Mouse (Mus musculus) frontal cortex, postnatal 10 days (tissue): Measurements from ENCODE around the gene Mid1.

ENCODE experiments used
- DNase-seq, 2 experiments: peaks; one replicate each; pipeline ENCODE4 v3.0.0; 2022; ENCODE audit warnings: low spot score in 2 of 2, mixed read lengths in 1 of 2

The Mid1 gene

DNA sequence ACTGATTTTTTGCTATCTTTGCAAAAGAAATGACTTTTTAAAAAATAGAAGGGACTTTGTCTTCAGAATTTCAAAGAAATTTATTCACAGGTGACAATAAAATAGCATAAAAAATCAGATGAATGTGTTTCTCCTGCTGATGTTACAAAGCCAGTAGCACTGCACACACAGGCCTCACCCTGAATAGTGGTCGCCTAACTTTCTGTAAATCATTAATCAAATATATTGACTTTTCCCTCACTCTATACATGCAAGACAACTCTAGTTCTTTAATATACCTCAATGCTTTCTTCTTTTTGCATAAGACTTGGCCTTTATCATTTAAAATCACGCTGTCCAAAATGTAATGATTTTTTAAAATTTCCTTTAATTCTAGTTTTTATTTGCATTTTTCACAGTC is 126.8 kb downstream of the Mid1 start:
- DNase-seq, result no peak

DNA sequence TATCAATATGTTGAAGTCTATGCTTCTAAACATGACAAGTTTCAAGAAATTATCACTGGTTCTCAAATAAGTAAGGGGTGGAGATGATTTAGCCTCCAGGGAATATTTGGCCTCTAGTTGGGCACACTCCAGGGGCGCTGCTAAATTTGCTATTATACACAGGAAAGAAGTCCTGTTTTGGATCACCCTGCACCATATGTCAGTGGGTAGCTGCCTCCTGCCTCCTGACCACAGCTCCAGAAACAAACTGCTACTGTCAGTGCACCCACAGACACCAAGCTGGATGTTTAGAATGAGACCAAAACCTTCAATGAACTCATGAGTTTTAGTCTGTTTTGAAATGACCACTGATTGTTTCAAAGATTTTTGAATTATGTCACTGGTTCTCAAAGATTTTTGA is 128.7 kb downstream of the Mid1 start:
- DNase-seq, result no peak

DNA sequence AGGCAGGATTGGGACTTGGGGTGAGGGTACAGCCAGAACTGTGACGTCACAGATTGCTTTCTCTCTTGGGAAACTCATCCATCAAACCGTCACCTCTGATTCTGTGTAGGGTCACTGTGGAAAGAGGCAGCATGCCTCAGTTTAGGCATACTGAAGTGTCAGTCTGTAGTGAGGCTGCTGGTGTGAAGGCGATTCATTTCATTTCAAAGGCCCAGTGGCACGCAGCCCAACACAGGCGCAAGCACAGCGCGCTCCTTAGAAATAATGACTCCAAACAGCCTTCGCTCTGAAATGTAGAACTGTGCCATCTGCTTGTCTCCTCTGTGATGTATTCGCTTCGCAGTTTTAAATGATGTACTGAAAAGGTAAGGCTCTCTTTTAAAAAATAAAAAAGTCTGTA is 141.9 kb downstream of the Mid1 start:
- no peak for DNase-seq

DNA sequence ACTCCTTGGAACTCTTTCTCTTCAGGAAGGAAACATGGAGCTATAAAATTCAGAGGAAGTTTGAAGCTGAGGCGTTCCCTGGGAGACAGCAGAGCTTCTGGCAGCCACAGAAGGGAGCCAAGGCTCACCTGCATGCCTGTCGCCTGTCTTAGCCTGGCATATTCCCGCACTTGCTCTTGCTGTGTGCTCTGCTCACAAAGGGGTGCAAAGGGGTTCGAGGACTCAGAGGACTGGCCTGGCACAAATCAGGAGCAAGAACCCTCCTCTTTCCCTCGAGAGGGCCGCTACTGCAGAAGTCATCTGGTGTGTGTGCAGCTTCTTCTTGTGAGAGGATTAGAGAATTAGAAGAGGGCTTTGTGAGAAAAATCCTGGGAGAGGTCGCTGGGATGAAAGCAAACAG is 142.7 kb downstream of the Mid1 start:
- DNase-seq, result no peak

DNA sequence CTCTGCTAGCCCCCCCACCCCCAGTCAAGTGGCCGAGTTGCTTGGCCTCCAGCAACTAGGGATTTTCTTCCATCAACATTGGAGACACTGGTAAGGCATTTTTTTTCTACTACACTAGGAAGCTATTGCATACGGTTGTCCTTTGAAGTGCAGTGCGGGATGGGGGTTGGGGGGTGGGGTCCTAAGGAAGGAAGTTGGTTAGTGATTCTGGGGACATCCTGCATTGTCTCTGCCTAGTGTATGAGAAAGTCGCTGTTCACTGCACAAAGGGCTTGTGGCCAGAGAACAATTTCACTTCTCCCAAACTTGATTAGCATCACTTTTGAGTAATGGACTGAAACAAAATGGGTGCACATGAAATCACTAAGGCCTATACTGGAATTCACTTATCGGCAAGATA is 143.1 kb downstream of the Mid1 start:
- DNase-seq, result no peak

DNA sequence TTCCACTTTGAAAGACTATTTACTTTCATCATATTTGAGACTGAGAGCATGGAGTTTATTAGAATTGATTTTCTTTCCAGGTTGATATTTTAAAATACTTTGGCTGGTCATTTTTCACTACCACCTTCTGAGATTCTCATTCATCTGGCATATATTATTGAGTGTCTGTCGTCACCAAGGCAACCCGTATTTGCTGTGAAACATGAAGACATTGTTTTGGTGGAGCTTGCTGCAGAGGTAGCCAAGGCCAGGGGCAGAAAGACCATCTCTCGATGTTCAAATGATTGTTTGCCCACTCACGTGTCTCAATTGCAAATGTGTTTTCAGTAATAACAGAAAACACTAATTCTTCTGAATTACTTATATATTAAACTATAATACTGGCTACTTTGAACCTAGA is 145.1 kb downstream of the Mid1 start:
- DNase-seq, result no peak

DNA sequence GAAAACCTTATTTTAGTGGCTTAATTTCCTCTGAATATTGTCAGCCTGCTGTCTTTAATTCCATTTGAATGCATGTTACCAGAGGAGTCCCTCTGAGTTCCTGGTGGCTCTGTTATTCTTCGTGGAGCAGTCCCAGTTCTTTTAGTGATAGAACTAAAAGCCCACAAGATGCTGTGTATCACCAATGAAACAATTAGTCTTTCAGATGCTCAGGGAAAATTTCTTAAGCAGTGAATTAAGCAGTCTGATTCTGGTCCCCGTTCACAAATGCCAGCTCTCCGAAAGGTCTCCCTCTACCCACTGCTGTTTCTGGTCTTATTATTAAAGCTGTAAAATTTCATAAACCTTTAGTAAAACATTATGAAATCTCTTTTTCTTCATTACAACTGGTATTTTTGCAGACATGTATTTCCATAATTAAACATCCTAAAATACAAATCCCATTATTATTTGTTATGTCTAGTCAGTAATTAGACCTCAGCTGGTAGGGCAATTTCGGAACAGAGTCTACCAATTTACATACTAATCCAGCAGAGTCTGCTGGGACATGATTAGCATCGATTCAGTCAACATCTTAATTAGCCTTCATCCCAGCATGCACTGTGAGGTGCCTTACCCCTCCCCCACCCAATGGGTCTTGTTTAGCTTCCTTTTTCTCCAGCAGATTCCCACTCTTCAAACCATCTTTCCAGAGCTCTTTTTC is 153.1 kb downstream of the Mid1 start:
- DNase-seq, result peak; percentile 17 to 55

DNA sequence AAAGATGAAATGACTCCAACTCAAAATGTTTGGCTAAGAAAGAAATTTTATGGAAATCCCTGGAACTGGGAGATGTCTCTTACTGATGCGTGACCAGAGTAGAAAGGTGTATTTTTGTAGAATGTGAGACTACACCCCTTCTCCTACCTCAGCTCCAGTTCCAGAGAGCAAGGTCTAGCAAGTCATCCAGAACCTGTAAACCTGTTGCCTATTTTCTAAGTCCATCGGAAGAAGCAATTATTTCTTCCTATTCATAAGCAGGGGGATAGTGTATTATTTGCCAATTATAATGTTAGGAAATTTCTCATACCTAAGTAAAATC is 153.6 kb downstream of the Mid1 start:
- DNase-seq, result no peak

DNA sequence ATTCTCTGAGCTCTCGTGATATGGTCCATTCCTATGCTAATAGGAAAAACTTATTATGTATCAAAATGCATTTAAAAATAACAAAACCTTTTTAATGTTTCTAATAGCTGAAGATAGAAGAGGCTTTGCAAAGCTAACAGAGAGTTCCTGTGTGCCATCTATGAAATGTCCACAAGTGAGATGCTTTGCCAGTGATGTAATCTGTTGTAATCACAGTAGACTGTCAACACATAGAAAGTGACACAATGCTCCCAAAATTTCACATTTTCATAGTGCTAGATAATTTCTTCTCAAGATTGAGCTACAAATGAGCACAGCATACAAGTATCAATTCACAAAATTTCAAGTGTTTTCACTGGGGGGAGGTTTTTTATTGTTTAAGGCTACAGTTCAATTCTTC is 158.3 kb downstream of the Mid1 start:
- no peak for DNase-seq

DNA sequence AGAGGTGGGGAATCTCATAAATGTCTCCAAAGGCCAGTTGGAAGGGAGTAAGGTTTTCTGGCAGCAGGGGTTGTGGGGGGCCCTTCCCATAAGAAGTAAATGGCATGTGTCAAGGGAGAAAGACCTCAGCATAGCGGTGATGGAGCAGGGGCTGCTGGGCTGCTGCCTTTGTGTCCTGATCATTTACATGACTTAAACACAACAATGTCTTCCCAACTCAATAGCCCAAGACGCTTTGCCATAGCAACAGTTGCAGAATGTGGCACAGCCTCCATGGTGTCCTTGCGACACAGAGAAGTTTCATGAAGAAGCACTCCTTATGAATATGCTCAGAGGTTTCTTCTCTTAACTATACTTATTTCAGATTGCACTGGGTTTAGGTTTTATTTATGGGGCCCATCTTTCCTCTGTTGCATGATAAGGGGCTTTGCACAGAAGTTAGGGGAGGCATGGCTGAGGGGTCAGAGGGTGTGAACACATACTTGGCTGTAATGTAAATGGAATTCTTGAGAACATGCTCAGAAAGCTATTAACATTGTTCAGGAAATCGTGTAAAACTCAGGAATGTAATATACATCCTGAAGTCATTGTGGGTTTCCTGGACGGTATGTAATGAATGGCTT is 159.3 kb downstream of the Mid1 start:
- no peak for DNase-seq

DNA sequence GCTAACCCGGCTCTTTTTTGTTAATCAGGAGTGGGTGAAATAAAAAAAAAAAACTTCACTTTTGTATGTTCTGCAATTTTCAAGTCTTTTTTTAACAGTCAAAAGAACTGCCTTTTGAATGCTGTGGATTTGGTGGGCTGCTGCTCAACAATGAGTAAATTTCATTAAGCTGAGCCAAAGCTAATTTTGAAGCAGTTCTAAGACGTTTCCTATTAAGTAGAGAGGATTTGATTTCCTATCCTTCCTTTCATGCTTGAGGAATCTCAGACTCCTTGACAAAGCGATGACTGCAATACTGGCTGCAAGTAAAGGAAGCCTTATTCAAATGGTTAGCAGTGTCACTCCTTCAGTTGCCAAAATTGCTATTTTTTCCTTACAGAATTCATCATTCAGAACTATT is 161.2 kb downstream of the Mid1 start:
- DNase-seq, result no peak

DNA sequence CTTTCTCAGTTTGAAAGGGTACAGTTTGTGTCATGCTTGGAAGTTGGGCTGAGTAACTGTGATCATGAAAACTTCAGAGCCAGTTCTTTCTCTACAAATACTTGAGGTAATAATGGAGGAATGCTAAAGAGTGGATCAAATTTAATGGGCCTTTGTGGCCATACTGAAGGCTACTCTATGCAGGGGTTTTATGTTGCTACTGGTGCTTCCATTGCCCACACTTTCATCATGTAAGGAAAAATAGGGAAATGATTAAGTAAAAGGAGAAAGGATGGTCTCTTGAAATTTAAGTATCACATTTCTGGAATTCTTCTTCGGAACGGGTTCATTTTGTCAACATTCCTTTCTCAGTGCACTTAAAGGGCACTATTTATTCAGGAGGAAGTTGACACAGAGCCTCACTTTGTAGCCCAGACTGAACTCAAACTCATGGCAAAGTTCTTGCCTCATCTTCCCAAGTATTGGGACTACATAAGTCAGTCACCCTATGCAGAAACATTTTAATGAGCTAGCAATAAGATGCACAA is 176.3 kb downstream of the Mid1 start:
- no peak for DNase-seq

DNA sequence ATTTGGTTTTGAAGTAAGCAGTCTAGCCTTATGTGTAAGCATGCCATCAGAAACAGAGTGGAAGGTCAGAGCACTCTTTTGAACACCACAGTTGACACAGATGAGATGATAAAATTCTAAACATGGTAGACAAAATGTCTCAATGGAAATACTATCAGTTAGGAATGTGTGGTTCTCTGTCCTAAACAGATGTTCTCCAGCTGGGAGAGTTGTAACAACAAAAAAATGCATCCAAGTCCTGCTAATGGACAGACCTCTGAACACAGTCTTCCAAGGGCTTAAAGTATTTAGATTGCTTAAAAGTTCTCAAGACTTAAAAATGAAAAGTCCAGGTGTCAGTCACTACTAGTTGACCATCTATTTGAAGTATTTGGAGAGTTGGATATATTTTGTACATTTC is 177.4 kb downstream of the Mid1 start:
- DNase-seq, result no peak

DNA sequence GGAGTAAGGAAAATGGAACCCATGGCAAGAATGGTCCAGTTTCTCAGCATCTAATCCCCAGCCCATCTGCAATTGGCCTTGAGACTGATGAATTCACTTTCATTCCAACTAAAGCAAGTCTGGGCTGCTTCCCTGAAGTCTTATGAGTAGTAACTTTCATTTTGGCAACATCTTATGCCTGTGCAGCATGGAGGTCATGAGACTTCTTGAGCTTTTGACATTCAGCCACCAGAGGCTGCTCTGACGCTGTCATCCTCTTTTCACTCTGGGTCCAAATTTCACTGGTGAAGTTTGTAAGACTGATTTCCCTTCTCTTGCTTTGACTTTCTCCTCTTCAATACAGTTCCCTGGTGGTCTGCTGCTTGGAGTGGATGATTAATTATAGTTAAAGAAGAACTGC is 177.8 kb downstream of the Mid1 start:
- DNase-seq, result no peak

DNA sequence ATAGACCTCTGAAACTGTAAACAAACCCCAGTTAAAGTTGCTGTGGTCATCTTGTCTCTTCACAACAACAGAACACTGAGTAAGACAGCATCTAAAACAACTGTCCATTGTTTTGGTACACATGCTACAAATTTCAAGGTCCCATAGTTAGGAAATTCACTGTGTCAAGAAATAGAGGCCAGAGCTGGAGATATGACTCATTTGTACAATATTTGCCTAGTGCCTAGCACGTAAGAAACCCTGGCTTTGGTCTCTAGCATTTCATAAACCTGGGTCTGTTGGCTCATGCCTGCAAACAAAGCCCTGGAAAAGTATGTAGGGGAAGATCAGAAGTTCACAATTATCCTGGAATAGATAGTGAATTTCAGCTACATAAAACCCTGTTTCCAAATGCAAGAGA is 178.8 kb downstream of the Mid1 start:
- DNase-seq, result no peak

DNA sequence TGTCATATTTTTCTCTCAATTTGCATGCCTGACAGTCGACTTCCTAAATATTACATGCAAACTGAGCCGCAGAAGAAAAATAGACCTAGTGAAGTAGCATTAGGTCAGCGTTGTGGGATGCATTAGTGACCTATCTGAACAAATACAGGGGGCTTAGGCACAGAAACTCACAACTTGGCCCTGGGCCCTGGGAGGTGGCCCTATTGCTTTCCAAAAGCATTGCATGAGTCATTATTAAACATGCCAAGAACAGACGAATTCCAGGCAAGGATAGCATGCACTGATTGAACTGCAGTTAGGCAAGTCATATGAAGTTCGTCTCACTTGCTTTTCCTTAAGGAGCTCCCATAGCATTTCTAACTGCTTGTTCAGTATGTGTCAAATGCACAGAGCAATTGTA is 183.2 kb downstream of the Mid1 start:
- DNase-seq, result no peak

DNA sequence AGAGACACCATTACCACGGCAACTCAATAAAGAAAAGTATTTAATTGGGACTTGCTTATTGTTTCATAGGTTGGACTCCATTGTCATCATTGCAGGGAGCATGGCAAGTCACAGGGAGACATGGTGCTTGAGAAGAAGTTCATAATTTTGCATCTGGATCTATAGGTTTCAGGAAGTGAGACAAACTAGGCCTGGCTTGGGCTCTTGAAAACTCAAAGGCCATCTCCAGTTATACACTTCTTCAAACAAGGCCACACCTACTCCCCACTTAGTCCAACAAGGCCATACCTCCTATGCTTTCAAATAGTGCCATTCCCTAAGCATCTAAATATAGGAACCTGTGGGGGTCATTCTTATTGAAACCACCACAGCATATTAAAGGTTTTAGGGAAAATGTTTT is 189.5 kb downstream of the Mid1 start:
- DNase-seq, result no peak

DNA sequence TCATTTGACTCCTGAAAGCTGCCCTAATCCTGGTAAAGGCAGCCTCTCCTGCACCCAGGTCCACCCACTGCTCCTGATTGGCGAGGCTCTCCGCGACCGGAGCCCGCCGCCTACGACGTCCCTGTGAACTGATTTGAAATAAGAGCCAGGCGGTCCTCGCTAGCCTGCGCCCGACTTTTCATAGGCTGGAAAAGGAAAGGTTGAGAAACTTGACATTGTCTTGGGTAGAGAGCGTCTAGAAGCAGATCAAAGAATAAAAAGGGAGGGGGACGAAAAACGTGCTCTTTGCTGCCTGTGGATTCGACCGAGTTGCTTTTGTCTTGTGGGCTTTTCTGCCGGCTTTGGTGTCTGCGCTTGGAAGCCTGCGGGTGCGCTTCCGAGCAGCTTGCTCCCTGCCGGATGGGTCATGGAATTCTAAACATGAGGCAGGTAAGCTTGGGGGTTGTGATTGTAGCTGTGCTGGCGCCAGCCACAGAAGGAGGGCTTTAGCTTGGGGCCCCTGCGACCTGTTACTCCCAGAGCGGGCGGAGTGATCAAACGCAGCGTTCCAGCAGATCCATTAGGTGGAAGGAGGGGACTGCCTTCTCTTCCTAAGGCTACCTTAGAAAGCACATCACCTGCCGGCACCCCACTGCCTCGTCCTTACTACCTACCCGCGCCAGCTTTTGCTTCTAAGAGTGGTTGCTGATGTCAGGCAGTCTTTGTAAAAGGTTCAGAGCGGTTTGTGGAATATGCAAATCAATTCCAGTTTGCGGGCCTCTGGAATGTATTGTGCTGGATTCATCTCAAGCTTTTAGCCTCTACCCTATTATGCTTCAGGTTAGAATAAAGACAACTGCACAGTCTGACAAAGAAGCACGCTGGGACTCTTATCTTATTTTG is 194.7 kb downstream of the Mid1 start:
- DNase-seq, result peak; percentile 37 to 45

DNA sequence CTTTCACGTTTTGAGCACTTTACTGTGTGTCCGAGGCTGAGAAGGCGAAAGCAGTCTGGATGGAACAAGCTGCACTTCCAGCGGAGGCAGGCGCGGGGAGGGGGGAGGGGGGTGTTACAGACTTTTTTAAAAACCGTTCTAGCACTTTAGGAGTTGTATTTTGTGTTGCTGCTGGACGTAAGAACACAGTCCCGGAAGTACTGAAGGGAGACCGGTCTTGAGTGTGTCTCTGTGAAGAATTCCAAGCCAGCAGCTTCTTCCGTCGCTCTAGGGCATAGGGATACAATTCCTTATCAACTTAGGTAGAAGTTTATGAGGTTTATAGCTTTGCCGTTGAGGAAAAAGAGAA is 195.3 kb downstream of the Mid1 start:
- no peak for DNase-seq

DNA sequence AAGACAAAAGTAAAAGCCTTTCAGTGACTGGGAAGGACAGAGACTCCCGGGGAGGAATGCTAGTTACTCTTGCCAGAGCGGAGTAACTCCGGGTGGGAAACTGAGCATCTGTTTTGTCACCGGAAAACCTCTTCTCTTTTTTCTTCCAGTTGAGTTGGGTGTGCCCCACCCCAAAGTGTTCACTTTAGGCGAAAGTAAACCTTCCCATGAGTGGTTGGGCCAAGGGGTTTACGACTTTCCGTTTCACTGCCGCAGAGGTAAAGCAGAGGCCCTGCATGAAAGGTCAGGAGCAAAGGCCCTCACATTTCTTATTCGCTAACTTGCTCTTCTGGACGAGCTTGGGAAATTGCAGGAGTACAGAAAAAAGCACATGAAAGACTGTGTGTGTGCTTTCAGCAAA is 195.8 kb downstream of the Mid1 start:
- DNase-seq, result no peak

DNA sequence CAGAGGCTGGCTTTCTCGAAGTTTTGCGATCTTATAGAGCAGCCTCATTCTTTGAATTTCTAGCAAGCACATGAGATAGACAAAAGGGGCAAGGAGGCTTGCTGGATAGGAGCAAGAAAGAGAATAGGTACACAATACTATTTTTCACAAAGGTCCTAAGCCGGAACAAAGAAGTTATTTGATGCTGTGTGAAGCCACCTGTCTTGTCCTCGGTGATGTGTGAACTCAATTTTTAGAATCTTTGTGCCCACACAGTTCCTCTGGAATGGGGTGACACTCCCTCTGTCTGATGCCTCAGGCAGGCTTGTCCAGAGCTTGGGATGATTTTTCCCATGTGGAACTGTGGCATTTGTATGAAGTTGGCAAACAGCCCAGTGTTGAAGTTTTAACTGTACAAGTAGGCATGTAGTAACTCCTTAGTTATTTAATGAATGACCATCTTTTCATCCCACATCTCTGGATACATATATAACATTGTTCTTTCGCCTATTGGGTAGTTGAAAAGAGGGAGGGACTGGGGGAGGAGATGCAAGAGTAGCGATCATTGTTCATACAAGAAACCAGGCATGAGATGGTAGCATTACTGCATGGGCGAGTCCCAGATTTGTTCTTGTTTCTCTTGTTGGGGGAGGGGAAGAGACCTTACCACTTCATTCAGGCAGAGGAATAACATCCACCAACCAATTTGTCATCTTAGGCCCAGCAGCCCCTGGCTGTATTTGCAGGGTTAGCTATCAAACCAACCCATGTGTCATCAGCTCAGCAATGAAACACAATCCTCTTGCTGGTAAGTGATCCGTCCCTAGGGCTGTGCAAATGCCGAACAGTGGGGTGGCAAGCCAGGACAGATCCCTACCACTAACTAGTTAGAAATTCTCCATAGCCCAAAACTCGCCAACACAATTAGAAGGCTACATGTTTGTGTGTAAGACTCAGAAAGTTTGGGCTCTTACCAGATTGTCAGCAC is 196.5 kb downstream of the Mid1 start:
- no peak for DNase-seq

DNA sequence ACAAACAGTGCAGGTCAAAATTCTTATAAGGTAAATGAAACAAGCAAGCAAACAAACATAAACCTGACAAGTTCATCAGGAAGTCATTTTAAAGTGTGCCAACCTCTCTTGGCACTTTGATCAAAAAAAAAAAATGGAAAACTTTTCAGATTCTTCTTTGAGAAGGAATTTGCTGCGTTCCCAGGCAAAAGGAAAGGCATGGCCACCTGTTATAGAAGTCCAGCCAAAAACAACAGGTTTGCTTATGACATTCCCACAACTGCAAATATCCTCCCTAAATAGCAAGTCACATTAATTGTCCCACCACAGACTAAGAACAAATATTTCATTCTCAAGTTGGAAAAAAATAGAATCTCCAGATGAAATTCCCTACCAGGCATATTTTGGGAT is 197.2 kb downstream of the Mid1 start:
- no peak for DNase-seq
